Mouse (Mus musculus) ES-Bruce4 (cell line): Measurements from ENCODE around the gene Plch1.

Source experiments
- CTCF ChIP-seq: IDR thresholded peaks from one replicate; pipeline ENCODE4 v1.8.1; 2011; ENCODE audit warnings: low read depth, low read length
- EP300 ChIP-seq: IDR thresholded peaks from 2 replicates; pipeline ENCODE4 v1.6.1; 2011; ENCODE audit warnings: low read depth, low read length; ENCODE audit not compliant: insufficient read depth
- POLR2A ChIP-seq: IDR thresholded peaks from one replicate; pipeline ENCODE4 v1.8.1; 2011; ENCODE audit warnings: low read length; ENCODE audit not compliant: insufficient read depth

DNA sequence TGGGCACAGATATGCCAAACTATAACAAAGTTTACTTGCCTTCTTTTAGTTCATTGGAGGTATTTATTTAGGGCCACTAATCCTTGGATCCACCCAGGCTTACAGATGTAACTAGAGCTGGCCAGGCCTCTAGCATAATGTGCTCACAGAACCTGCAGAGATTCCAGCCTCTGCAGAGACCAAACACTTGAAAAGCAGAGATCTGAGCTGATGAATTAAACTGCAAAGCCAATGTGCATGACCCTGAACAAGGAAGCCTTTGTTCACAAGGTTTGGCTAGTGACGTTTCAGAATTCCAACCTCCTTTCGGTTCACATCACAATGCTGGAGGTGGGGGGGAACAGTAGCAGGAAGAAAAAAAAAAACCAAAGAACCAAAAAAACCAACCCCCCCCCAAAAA, 28.0 kb downstream of the Plch1 start:
- TF ChIP-seq EP300 (no peak), CTCF (no peak), POLR2A (no peak)
